Mouse (Mus musculus) C2C12 (cell line): ENCODE measurements around the gene Ssr3.

Source experiments
- CEBPB ChIP-seq: IDR thresholded peaks from one replicate; pipeline ENCODE4 v1.6.1; 2011; ENCODE audit warnings: low read depth, mild to moderate bottlenecking, control low read depth, moderate library complexity
- CTCF ChIP-seq: IDR thresholded peaks from one replicate; pipeline ENCODE4 v1.5.1; 2011; ENCODE audit not compliant: control insufficient read depth, insufficient read depth, insufficient read length
- MAX ChIP-seq: IDR thresholded peaks from one replicate; pipeline ENCODE4 v1.6.1; 2011; ENCODE audit warnings: mild to moderate bottlenecking, control low read depth
- MYOD1 ChIP-seq: IDR thresholded peaks from one replicate; pipeline ENCODE4 v1.6.1; 2011; ENCODE audit warnings: low read depth; ENCODE audit not compliant: control insufficient read depth, insufficient read length
- MYOG ChIP-seq: IDR thresholded peaks from one replicate; pipeline ENCODE4 v1.6.1; 2011; ENCODE audit not compliant: control insufficient read depth, insufficient read length; ENCODE audit errors: extremely low read depth
- USF1 ChIP-seq: IDR thresholded peaks from one replicate; pipeline ENCODE4 v1.6.1; 2011; ENCODE audit warnings: low read depth, mild to moderate bottlenecking, control low read depth, moderate library complexity

- TF ChIP-seq CEBPB (no peak), CTCF (no peak), MAX (no peak), MYOD1 (no peak), MYOG (no peak), USF1 (no peak)
Observed at GRCm38 (mm10) chr3:65358841-65359240, 33.6 kb downstream of the Ssr3 start.
